Mouse (Mus musculus) testis, adult 2 months (tissue): ENCODE data around the gene Paqr7.

Source experiments
- CTCF ChIP-seq: fragments of 200-500 bp; IDR thresholded peaks from 2 replicates; pipeline ENCODE4 v1.5.1; 2012; ENCODE audit warnings: low read depth, mild to moderate bottlenecking, inconsistent platforms, low read length, moderate library complexity; ENCODE audit not compliant: control insufficient read depth, insufficient read depth, insufficient replicate concordance
- POLR2A ChIP-seq: fragments of 200-500 bp; IDR thresholded peaks from 2 replicates; pipeline ENCODE4 v1.6.1; 2012; ENCODE audit warnings: low read depth, mild to moderate bottlenecking, inconsistent platforms, low read length, moderate library complexity; ENCODE audit not compliant: control insufficient read depth

GRCm38 (mm10) chr4:134491716-134492115 is 4.8 kb upstream of the Paqr7 start:
- no peak for TF ChIP-seq CTCF
- TF ChIP-seq POLR2A, result no peak
